Mouse (Mus musculus) forebrain, postnatal 0 days (tissue): Measurements from ENCODE around the gene Bcl7c. TPM values are rescaled to one million over a fixed set of nuclear protein-coding genes. Genes with fewer than 3 reads are reported as not detected.
"Not testable (repeated sequence)": the region's sequence is repeated elsewhere in the genome, so short reads cannot be mapped to it uniquely, and the experiment has no call there.

ENCODE experiments used
- ATAC-seq: fragments of 200-750 bp; cut with Nextera tagmentation; 2 replicates; pipeline ENCODE4 v1.8.0; 2017; ENCODE audit warnings: mild to moderate bottlenecking, moderate library complexity
- DNase-seq: peaks from one replicate; pipeline ENCODE4 v3.0.0-alpha.2; 2015
- H3K27ac ChIP-seq: fragments of 300-500 bp; sonication (generic); 2 replicates; pipeline ENCODE4 v1.5.1; 2014; ENCODE audit warnings: low read depth, mild to moderate bottlenecking, antibody characterized with exemption, low read length, moderate library complexity, mixed read lengths
- H3K27me3 ChIP-seq: fragments of 300-500 bp; sonication (generic); 2 replicates; pipeline ENCODE4 v1.6.1; 2014; ENCODE audit warnings: mild to moderate bottlenecking, low read length, mixed read lengths; ENCODE audit not compliant: insufficient read depth
- H3K36me3 ChIP-seq: fragments of 300-500 bp; sonication (generic); 2 replicates; pipeline ENCODE4 v1.6.1; 2014; ENCODE audit warnings: mild to moderate bottlenecking, moderate library complexity; ENCODE audit not compliant: insufficient read depth
- H3K4me1 ChIP-seq: fragments of 300-500 bp; sonication (generic); 2 replicates; pipeline ENCODE4 v1.6.1; 2014; ENCODE audit warnings: antibody characterized with exemption; ENCODE audit not compliant: insufficient read depth
- H3K4me2 ChIP-seq: fragments of 300-500 bp; sonication (generic); 2 replicates; pipeline ENCODE4 v1.6.1; 2014; ENCODE audit warnings: low read depth, mild to moderate bottlenecking, moderate library complexity
- H3K4me3 ChIP-seq: fragments of 300-500 bp; sonication (generic); 2 replicates; pipeline ENCODE4 v1.5.1; 2014; ENCODE audit warnings: low read depth, low read length, mixed read lengths
- H3K9ac ChIP-seq: fragments of 300-500 bp; sonication (generic); 2 replicates; pipeline ENCODE4 v1.6.1; 2014; ENCODE audit warnings: mild to moderate bottlenecking
- H3K9me3 ChIP-seq: fragments of 300-500 bp; sonication (generic); 2 replicates; pipeline ENCODE4 v1.6.1; 2016; ENCODE audit warnings: low read length
- CTCF ChIP-seq: sonication (generic); IDR thresholded peaks from 2 replicates; pipeline ENCODE4 v1.5.1; 2016; ENCODE audit warnings: antibody characterized with exemption, control low read depth, low read depth
- WGBS: fragments of 180-500 bp; shearing (Covaris S2); extraction: QIAGEN DNeasy Blood & Tissue Kit; methylation state at CpG from one replicate; pipeline ENCODE4 v1.1.7; 2014; 5-methylcytosine and 5-hydroxymethylcytosine counted together
- polyA plus RNA-seq: library from polyadenylated mRNA; unstranded; fragments of >200 nt; fragmentation: Nextera tagmentation; extraction: Ambion mirVana; gene quantifications from 2 replicates; pipeline ENCODE4 v1.2.1, GENCODE M21; 2015
- total RNA-seq: library from RNA; depleted of rRNA; stranded (reverse); fragments of >200 nt; gene quantifications from 2 replicates; pipeline ENCODE4 v1.2.3, GENCODE M21; 2014

Gene Bcl7c
- total and polyA plus RNA-seq, 2 experiments from 2014 or later = 47.5 to 102 TPM

- Histone ChIP-seq H3K4me2 (no peak overlapping the region; the same call in 1 of the 2 replicates), H3K36me3 (no peaks in the 10 kb centered on the region), H3K27me3 (no peaks in the 10 kb centered on the region), H3K9me3 (no peaks in the 10 kb centered on the region), H3K9ac (no peak overlapping the region), H3K4me3 (no peak overlapping the region), H3K4me1 (no peaks in the 10 kb centered on the region), H3K27ac (no peak overlapping the region)
- DNase-seq = no peak
- no peak for ATAC-seq
- WGBS = 69% methylated on average over 2 of the region's 3 CpGs
- TF ChIP-seq CTCF = no peak
These were observed 57.1 kb downstream of the Bcl7c start for GRCm38 (mm10) chr7:127651624-127652023.

- no peaks in the 10 kb centered on the region for H3K27me3 ChIP-seq
- WGBS = 83% methylated on average over 6 of the region's 6 CpGs
- ATAC-seq (no peak), DNase-seq (no peak)
- no peak overlapping the region for H3K9ac ChIP-seq
- H3K4me3 ChIP-seq = no peak overlapping the region
- H3K4me1 ChIP-seq = no peaks in the 10 kb centered on the region
- no peaks in the 10 kb centered on the region for H3K9me3 ChIP-seq
- H3K36me3 ChIP-seq = no peaks in the 10 kb centered on the region
- H3K27ac ChIP-seq = no peak overlapping the region
- no peak overlapping the region for H3K4me2 ChIP-seq
- TF ChIP-seq CTCF = no peak
These were observed 59.5 kb downstream of the Bcl7c start for GRCm38 (mm10) chr7:127649206-127649605.

GRCm38 (mm10) chr7:127648516-127649201 is 60.1 kb downstream of the Bcl7c start:
- H3K4me2 ChIP-seq = no peak overlapping the region
- no peak overlapping the region for H3K4me3 ChIP-seq
- H3K4me1 ChIP-seq = no peaks in the 10 kb centered on the region
- no peak for ATAC-seq
- H3K27ac ChIP-seq = no peak overlapping the region
- TF ChIP-seq CTCF = no peak
- H3K36me3 ChIP-seq = no peaks in the 10 kb centered on the region
- no peaks in the 10 kb centered on the region for H3K27me3 ChIP-seq
- no peaks in the 10 kb centered on the region for H3K9me3 ChIP-seq
- no peak for DNase-seq
- WGBS = 86% methylated on average over 4 of the region's 4 CpGs
- no peak overlapping the region for H3K9ac ChIP-seq

GRCm38 (mm10) chr7:127647576-127647975 is 61.2 kb downstream of the Bcl7c start:
- not testable (repeated sequence) for H3K27ac ChIP-seq, H3K9ac ChIP-seq, ATAC-seq, H3K9me3 ChIP-seq, H3K4me1 ChIP-seq, H3K4me3 ChIP-seq, H3K36me3 ChIP-seq, H3K4me2 ChIP-seq, DNase-seq, H3K27me3 ChIP-seq
- 93% methylated on average over 7 of the region's 7 CpGs for WGBS

GRCm38 (mm10) chr7:127646363-127646762 is 62.4 kb downstream of the Bcl7c start:
- H3K4me3 ChIP-seq = no peak overlapping the region
- H3K27ac ChIP-seq = no peak overlapping the region
- WGBS = 82% methylated on average over 4 of the region's 4 CpGs
- no peak overlapping the region for H3K4me2 ChIP-seq
- DNase-seq (no peak), ATAC-seq (no peak)
- H3K4me1 ChIP-seq = no peaks in the 10 kb centered on the region
- H3K9me3 ChIP-seq = no peaks in the 10 kb centered on the region
- TF ChIP-seq CTCF = no peak
- no peak overlapping the region for H3K9ac ChIP-seq
- H3K36me3 ChIP-seq = no peaks in the 10 kb centered on the region
- H3K27me3 ChIP-seq = no peaks in the 10 kb centered on the region

- DNase-seq (no peak), ATAC-seq (no peak)
- Histone ChIP-seq H3K4me2 (no peak overlapping the region), H3K9ac (no peak overlapping the region), H3K4me3 (no peak overlapping the region), H3K4me1 (no peaks in the 10 kb centered on the region), H3K27ac (no peak overlapping the region), H3K9me3 (no peaks in the 10 kb centered on the region), H3K27me3 (no peaks in the 10 kb centered on the region), H3K36me3 (no peaks in the 10 kb centered on the region)
- 64% methylated on average over 4 of the region's 4 CpGs for WGBS
- TF ChIP-seq CTCF = no peak
These were observed 66.5 kb downstream of the Bcl7c start for GRCm38 (mm10) chr7:127642254-127642653.

GRCm38 (mm10) chr7:127641260-127641659 is 67.5 kb downstream of the Bcl7c start:
- Histone ChIP-seq H3K9me3 (no peaks in the 10 kb centered on the region), H3K4me1 (no peaks in the 10 kb centered on the region), H3K27me3 (no peaks in the 10 kb centered on the region), H3K9ac (no peak overlapping the region; the same call in 1 of the 2 replicates), H3K4me3 (no peak overlapping the region), H3K4me2 (no peak overlapping the region), H3K36me3 (no peaks in the 10 kb centered on the region), H3K27ac (no peak overlapping the region)
- TF ChIP-seq CTCF = no peak
- 36% methylated on average over 4 of the region's 4 CpGs for WGBS
- ATAC-seq (no peak), DNase-seq (no peak)
